Mouse (Mus musculus) layer of hippocampus, adult 2 months (tissue): ENCODE data around the gene Id3. TPM values are rescaled to one million over a fixed set of nuclear protein-coding genes. Genes with fewer than 3 reads are reported as not detected.
A peak's percentile ranks its signal among the peaks of the same experiment; 100 is the strongest.

Experiments used
- DNase-seq, 2 experiments: peaks; one replicate each; pipeline ENCODE4 v3.0.0; 2022; ENCODE audit warnings: low spot score in 2 of 2
- H3K27ac ChIP-seq: fragments of 200-600 bp; 2 replicates; pipeline ENCODE4 v1.8.1; 2022
- H3K4me3 ChIP-seq: fragments of 200-600 bp; 2 replicates; pipeline ENCODE4 v1.8.1; 2022; ENCODE audit warnings: mild to moderate bottlenecking
- CTCF ChIP-seq: fragments of 200-600 bp; conservative IDR thresholded peaks from 2 replicates; pipeline ENCODE4 v1.8.1; 2022; ENCODE audit warnings: antibody characterized with exemption, mild to moderate bottlenecking, moderate library complexity
- total RNA-seq, 2 experiments: library from RNA; stranded (reverse); gene quantifications; 2 replicates each; pipeline ENCODE4 v1.2.3; 2021

Gene Id3
- total RNA-seq, 2 experiments from 2014 or later = 45.1 to 47.4 TPM

DNA sequence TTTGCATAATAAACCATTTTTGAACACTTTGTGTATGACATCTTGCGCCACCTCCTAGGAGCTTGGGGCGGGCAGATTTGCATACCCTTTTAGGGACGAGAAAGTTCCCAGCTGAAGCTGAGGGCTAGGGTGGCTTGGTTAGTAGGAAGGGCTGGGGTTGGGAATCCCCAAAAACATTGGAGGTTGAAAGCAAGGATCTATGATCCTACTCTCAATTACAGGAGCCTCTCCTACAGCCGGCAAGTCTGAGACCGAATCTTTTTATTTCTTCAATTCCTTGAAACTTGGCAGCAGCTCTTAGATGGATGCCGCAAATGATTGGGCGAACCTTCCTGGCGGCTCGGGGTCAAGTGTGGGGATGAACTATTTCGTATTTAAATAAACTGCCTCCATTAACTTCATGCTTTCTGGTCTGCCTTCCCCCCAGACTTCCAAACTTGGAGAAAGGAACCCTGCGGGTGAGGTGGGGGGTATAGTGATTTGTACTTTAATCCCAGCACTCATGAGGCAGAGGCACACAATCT, 2.1 kb downstream of the Id3 start:
- Histone ChIP-seq H3K27ac (peak overlapping the region; percentile 90), H3K4me3 (peak overlapping the region; percentile 67)
- no peak for TF ChIP-seq CTCF
- DNase-seq = no peak

DNA sequence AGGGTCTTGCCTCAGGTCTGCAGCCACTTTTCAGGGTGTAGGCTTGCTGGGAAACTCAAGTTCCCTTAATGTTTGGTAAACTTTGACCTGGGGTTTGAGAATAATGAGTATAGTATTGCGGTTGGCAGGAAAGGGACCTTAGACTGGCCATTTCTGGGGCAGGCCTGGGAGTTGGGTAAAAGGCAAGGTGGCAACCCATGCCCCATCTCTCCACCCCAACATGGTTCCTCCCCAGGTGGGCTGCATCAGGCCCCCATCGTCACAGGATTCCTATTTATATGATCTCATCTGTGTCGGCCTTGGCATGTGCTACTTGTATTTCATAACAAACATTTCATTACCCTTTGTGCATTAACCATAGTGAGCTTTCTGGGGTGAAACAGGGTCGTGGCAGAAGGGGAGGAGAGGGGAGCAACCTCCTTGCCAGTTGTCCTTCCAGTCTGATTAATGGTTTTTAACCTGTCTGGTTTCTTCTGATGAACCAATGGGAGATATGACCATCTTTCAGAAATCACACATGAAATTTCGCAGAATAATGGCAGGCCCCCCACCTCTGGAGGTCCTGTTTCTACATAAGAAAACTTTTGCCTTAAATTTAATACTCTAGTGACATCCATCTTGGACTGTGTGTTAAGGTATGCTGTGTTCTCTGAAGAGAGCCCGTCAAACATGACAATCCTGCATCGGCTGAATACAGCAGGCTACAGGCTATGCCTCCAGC, 2.9 kb downstream of the Id3 start:
- Histone ChIP-seq H3K27ac (peak overlapping the region; percentile 90), H3K4me3 (peak overlapping the region; percentile 67)
- DNase-seq = no peak
- no peak for TF ChIP-seq CTCF

DNA sequence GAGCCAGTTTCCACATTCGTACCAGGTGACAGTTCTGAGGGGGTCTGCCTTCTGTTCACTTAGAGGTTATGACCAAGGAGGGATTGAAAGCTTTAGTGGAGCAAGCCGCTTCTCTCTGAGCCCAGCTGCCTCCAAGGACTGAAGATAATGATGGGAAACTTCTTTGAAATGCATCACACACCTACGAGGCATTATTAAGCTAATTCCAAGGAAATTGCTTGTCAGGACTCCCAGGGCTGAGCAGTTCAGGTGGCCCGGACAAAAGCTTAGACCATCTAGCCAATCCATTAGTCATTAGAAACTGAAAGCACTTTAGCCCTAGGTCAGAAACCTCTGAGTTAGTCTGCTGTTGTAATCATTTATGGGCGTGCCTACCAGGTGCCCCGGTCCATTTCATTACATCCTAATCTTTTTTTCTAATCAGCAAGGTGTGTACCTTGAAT, 3.4 kb downstream of the Id3 start:
- DNase-seq = no peak
- Histone ChIP-seq H3K27ac (peak overlapping the region; percentile 90), H3K4me3 (peak overlapping the region; percentile 67)
- TF ChIP-seq CTCF = no peak

DNA sequence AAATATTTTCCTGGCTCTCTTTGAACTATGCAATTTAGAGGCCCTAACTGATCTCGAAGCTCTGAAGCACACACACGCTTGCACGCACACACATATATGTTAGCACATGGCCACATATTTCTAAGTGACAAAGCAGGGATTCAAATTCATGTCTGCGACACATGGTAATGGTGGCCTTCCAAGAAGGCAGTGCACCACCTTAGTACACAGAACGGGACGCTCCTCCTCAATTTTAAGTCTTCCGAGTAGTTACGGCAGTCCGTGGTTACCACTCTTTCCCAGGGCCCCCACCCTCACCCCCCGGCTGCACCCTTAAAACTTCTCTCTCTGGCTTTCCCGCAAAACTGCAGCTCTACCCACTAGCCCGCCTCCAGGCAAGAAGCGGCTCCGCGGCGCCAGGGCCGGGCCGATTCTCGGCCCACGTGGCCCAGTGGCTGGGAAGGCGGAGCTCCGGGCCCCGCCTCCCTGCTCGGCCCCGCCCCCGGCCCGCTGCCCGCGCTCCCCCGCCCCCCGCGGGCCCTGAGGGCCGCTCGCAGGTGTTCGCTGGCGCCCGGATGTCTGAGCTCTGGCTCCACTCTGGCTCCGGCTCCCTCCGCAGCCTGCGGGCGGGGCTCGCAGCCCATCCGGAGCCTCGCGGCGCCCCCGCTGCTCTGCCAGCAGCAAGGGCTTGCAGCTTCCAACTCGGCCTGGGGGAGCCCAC, 4.3 kb downstream of the Id3 start:
- Histone ChIP-seq H3K27ac (peak overlapping the region; percentile 90), H3K4me3 (peak overlapping the region; percentile 67)
- TF ChIP-seq CTCF = no peak
- DNase-seq = peak; percentile 52 to 53

DNA sequence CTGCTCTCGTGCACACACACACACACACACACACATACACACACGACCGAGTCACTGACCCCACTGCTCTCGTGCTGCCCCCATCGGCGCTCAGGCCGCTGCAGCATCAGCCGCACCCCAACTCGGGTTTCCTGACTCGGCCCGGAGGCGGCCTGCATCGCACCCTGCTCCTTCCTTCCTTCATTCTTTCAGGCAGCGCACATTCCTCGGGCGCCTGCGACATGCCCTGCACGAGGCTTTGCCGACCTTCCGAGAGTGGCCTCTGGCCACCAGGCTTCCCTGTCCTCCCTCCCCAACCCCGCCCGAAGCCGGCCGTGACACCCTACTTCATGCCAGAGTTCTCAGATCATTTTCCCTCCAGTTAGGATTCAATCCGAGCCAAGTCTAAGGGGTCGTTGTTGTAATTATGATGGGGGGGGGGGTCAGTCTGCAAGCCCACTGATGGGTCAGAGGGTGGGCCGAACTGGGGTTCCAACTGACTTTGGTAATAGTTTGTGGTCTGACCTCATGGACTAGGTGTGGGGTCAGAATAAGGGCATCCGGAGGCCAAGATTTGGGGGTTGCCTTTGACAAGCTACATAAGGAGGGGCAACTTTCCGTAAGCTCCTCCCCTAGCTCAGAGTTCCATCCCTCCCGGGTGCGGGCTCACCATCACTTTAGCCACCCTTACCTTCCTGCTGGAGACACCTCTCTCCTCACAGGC, 5.2 kb downstream of the Id3 start:
- 0 out of 2 replicates have a peak, but pooled peaks have one; percentile 9 for TF ChIP-seq CTCF
- peak overlapping the region; percentile 85; the same call in 1 of the 2 replicates for H3K27ac ChIP-seq

DNA sequence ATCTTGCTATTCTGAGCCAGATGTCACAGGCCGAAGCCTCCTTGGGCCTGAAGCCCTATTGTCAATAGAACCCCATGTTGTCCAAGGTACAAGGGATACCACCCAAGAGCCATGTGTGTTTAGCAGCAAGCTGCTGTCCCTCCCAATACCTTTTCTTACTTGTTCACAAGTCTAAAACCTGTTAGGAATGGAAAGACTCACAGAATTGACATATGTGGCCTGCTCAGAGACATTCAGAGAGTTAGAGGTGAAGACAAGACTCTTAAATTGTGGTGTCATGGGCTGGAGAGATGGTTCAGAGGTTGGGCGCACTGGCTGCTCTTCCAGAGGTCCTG, 5.7 kb downstream of the Id3 start:
- no peak for DNase-seq
- TF ChIP-seq CTCF = no peak
- H3K4me3 ChIP-seq = no peak overlapping the region
- H3K27ac ChIP-seq = peak overlapping the region; percentile 85; the same call in 1 of the 2 replicates

More for the DNA sequence above, 5.2 kb downstream of the Id3 start:
- no peak for DNase-seq
- no peak overlapping the region; the same call in 1 of the 2 replicates for H3K4me3 ChIP-seq

DNA sequence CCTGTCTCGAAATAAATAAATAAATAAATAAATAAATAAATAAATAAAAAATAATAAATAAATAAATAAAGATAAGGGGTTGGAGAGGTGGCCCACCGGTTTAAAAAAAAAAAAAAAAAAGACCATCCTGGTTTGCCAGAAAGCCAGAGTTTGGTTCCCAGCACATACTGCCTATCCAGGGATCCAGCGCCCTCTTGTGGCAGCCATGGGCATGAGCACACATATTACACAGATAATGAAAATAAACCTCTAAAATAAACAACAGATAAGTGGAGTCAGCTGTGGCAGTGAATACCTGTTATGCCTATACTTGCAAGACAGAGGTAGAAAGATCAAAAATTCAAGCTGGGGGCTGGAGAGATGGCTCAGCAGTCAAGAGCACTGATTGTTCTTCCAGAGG, 6.4 kb downstream of the Id3 start:
- DNase-seq = no peak
- no peak overlapping the region for H3K27ac ChIP-seq
- peak; percentile 79 for TF ChIP-seq CTCF
- H3K4me3 ChIP-seq = no peak overlapping the region

DNA sequence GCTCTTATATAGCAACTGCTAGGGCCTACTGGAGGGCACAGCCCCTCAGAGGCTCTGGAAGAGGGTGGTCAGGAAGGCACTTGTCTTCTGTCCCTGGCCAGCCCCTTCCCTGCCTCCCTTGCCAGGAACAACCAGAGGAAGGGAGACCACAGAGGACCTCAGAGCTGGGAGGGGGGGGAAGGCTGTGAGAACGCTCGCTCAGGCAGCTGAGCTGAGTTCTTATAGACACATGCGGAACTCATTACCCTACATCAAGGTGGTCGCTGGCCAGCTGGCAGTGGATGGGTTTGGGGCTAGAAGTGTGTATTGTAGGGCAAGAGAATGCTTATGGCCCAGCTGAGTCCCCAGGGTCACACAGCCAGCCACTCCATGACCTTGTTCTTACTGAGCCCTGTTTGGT, 7.3 kb downstream of the Id3 start:
- Histone ChIP-seq H3K4me3 (no peak overlapping the region), H3K27ac (no peak overlapping the region)
- TF ChIP-seq CTCF = no peak
- no peak for DNase-seq

DNA sequence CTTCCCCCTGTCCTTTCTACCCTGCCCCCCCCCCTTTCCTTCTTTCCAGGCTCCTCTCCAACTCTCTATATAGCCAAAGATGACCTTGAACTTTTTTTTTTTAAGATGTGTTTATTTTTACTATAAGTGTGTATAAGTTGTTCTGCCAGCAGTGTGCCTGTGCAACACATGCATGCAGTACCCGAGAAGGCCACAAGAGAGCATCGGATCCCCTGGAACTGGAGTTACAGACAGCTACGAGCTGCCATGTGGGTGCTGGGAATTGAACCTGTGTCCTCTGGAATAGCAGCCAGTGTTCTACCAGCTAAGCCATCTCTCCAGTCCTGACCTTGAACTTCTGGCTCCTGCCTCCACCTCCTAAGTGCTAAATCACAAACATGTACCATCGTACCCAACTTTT, 9.5 kb downstream of the Id3 start:
- Histone ChIP-seq H3K27ac (no peak overlapping the region), H3K4me3 (no peak overlapping the region)
- TF ChIP-seq CTCF = peak; percentile 49
- no peak for DNase-seq

DNA sequence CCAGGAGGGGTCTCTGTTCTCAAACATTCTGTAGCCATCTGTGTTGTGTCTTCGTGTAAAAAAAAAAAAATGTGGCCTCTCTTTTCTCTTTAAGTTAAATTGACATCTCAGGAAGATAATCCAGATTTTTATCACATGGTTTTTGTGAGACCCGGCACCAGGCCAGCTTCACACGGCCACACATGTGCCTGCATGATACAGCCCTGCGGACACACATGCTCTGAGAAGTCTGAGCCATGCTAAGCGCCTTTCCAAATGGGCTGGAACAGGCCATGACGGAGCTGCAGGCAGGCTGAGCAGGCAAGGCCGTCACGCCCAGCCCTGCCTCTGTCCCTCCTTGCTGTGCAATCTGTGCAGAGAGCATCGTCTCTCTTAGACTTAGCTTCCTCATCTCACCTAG, 11.2 kb downstream of the Id3 start:
- Histone ChIP-seq H3K4me3 (no peak overlapping the region), H3K27ac (no peak overlapping the region)
- TF ChIP-seq CTCF = no peak
- DNase-seq = no peak

DNA sequence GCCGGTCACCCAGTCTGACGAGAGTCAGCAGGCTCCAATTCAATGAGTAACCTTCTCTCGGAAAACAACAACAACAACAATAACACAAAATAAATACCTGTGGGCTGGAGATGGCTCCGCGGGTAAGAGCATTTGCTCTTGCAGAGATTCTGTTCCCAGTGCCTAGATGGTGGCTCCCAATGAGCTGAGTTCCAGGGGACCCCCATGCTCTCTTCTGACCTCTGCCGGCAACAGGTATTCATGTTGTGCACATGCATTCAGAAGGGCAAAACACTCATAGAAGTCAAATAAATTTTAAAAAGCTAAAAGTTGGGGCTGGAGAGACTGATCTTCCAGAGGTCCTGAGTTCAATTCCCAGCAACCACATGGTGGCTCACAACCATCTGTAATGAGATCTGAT, 15.2 kb downstream of the Id3 start:
- peak; percentile 61 for TF ChIP-seq CTCF
- no peak overlapping the region for H3K27ac ChIP-seq
- no peak overlapping the region for H3K4me3 ChIP-seq
- no peak for DNase-seq

DNA sequence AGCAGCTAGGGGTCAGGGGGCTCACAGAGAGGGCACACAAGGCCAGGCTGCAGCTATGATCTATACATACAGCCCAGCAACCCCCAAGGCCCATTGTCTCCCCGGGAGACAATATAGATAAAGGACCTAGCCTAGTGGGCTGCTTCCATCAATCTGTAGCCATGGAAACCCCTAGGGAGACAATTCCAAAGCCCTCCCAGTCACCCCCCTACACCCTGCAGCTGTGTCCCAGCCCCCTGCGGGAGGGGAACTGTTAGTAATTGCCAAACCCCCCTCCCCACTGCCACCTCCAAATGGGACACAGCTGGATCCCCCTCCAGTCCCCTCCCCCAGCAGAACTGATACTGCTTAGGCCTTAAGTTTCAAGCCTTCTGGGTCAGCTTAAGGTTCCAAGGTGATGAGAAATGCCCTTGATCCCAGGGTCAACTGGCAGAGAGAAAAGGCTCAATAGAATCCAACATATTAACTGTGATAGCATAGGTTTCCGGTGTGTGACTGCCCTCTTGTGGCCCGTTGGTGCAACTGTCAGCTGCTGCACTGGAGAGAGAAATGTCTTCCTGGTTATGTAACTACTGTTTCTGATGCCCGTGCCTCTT, 16.6 kb downstream of the Id3 start:
- TF ChIP-seq CTCF = peak; percentile 94
- H3K4me3 ChIP-seq = no peak overlapping the region; the same call in 1 of the 2 replicates
- peak; percentile 67 to 80 for DNase-seq
- peak overlapping the region; percentile 73 for H3K27ac ChIP-seq

DNA sequence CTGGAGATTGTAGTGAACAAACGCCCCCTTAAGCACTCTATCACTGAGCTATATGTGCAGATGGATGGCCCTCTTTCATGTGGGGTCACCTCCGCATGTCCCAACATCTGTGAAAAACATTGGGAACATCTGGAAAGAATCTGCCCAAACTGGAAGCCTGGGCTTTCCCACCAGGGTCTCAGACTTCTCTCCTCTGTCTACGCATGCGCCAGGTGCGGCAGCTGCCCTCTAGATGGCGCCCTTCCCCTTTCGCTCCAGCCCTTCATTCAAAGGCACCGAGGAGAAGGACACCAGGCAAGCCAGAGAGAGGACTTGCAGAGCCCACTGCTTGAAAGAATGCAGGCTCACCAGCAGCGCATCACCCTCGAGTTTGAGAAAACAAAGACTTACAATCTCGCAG, 20.2 kb downstream of the Id3 start:
- peak; percentile 79 to 88 for DNase-seq
- H3K4me3 ChIP-seq = no peak overlapping the region
- H3K27ac ChIP-seq = no peak overlapping the region
- TF ChIP-seq CTCF = peak; percentile 99
